Mouse (Mus musculus) ES-Bruce4 (cell line): Measurements from ENCODE around the gene Timm8a2. TPM values are rescaled to one million over a fixed set of nuclear protein-coding genes. Genes with fewer than 3 reads are reported as not detected.

Experiments
- H3K27ac ChIP-seq: 2 replicates; pipeline ENCODE4 v1.5.1; 2012; ENCODE audit warnings: low read length, inconsistent platforms; ENCODE audit not compliant: insufficient read depth
- H3K27me3 ChIP-seq: 2 replicates; pipeline ENCODE4 v1.6.1; 2012; ENCODE audit warnings: mild to moderate bottlenecking, low read length, inconsistent platforms; ENCODE audit not compliant: control insufficient read depth, poor library complexity, insufficient read depth, severe bottlenecking
- H3K36me3 ChIP-seq: 2 replicates; pipeline ENCODE4 v1.6.1; 2012; ENCODE audit warnings: inconsistent platforms, mild to moderate bottlenecking, low read length, moderate library complexity; ENCODE audit not compliant: control insufficient read depth, poor library complexity, insufficient read depth, severe bottlenecking
- H3K4me1 ChIP-seq: one replicate; pipeline ENCODE4 v1.8.1; 2011; ENCODE audit warnings: low read length; ENCODE audit not compliant: control insufficient read depth, insufficient read depth
- H3K4me3 ChIP-seq: 2 replicates; pipeline ENCODE4 v1.5.1; 2011; ENCODE audit warnings: low read depth, mild to moderate bottlenecking, low read length
- H3K9ac ChIP-seq: 2 replicates; pipeline ENCODE4 v1.6.1; 2012; ENCODE audit warnings: low read depth, mild to moderate bottlenecking, inconsistent platforms; ENCODE audit not compliant: poor library complexity, severe bottlenecking
- H3K9me3 ChIP-seq: replicated peaks from 2 replicates; pipeline ENCODE4 v1.6.1; 2012; ENCODE audit warnings: mild to moderate bottlenecking, low read length, inconsistent platforms; ENCODE audit not compliant: control insufficient read depth, poor library complexity, insufficient read depth, severe bottlenecking
- CTCF ChIP-seq: IDR thresholded peaks from one replicate; pipeline ENCODE4 v1.8.1; 2011; ENCODE audit warnings: low read depth, low read length
- EP300 ChIP-seq: IDR thresholded peaks from 2 replicates; pipeline ENCODE4 v1.6.1; 2011; ENCODE audit warnings: low read depth, low read length; ENCODE audit not compliant: insufficient read depth
- POLR2A ChIP-seq: IDR thresholded peaks from one replicate; pipeline ENCODE4 v1.8.1; 2011; ENCODE audit warnings: low read length; ENCODE audit not compliant: insufficient read depth
- polyA plus RNA-seq: library from polyadenylated mRNA; stranded (reverse); fragments of >200 nt; gene quantifications from 2 replicates; pipeline ENCODE4 v1.2.4, GENCODE M21; 2011; ENCODE audit warnings: low read depth; ENCODE audit not compliant: missing spikeins, insufficient read depth, insufficient read length

Gene Timm8a2
- polyA plus RNA-seq, 1 experiment = not detected

DNA sequence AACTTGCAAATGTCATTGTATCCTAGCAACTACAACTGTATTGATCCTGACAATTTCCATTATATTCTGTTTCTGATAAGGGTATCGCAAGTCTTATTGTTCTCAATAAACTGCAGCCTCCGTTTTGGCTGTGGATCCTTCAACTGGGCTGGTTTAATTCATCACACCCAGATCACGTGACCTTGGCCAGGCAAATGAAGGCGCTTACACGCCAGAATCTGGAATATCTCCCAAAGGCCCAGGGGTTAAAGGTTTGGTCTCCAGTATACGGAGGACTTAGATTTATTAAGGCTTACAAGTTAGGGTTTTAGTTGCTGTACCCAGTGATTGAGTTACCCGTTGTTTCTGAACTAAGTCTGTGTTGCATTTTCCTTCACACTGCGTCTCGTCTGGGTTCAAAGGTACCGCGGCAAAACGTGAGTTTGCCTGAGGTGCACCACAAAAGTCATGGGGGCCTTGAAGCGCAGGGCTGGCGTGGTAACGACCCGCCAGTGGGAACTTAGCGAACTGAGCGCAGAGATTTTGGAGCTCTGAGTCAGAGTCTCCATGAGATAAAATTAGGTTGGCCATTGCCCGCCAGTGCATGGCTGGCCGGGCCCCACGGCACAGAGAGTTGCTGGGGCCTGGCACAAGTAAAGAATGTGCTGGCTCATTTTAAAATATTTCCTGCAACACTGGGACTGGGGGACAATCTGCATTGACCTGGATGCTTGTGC, 41.2 kb downstream of the Timm8a2 start:
- Histone ChIP-seq H3K4me3 (peak overlapping the region; percentile 58), H3K36me3 (no peaks in the 10 kb centered on the region), H3K4me1 (no peaks in the 10 kb centered on the region), H3K9ac (peak overlapping the region; percentile 41), H3K27me3 (no peaks in the 10 kb centered on the region), H3K9me3 (no peaks in the 10 kb centered on the region), H3K27ac (no peak overlapping the region)
- TF ChIP-seq POLR2A (no peak), CTCF (no peak), EP300 (no peak)

DNA sequence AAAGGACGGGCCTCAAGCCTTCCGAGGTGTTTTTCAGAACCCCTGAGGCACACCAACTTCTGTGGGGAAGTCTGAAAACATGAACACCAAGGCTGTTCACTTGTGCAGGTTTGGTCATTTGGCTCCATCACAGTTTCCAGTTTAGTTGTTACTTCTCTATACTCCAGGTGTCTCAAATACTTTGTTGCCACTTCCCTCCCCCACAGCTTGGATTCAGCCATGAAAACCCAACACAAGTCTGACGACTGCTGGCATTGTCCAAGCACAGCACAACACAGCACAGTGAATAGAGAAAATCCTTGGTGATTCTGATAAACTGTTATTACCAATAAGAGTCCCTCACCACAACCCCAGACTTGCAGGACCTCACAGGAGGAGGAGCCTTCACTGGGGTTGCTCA, 42.5 kb downstream of the Timm8a2 start:
- H3K4me3 ChIP-seq = no peak overlapping the region

DNA sequence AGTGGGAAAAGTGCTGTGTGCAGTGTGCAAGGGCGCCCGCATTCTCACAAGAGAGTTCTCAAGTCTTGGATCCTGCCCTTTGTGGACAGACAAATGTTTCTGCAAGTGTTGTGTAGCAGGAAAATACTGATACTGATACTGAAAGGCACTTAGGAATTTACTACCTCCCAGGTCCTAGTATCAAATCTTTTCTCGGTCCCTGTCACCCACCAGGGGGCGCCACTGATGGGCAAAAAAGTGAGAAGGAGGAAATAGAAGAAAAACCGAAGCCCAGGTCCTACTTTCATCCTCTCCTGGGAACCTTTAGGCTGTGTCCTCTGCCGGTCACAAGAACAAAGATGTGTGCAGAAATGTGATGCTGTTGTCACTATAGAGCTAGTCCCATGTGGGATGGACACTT, 45.0 kb downstream of the Timm8a2 start:
- no peaks in the 10 kb centered on the region for H3K27me3 ChIP-seq
- no peak overlapping the region for H3K27ac ChIP-seq
- H3K9me3 ChIP-seq = no peaks in the 10 kb centered on the region
- H3K4me1 ChIP-seq = no peaks in the 10 kb centered on the region
- no peaks in the 10 kb centered on the region for H3K36me3 ChIP-seq
- no peak overlapping the region for H3K9ac ChIP-seq
- peak; percentile 63 for TF ChIP-seq CTCF
- TF ChIP-seq POLR2A = no peak
- no peak overlapping the region for H3K4me3 ChIP-seq

More for the DNA sequence above, 42.5 kb downstream of the Timm8a2 start:
- TF ChIP-seq EP300 (no peak), CTCF (no peak), POLR2A (no peak)
- Histone ChIP-seq H3K27me3 (no peaks in the 10 kb centered on the region), H3K9me3 (no peaks in the 10 kb centered on the region), H3K4me1 (no peaks in the 10 kb centered on the region), H3K27ac (no peak overlapping the region), H3K9ac (no peak overlapping the region), H3K36me3 (no peaks in the 10 kb centered on the region)

DNA sequence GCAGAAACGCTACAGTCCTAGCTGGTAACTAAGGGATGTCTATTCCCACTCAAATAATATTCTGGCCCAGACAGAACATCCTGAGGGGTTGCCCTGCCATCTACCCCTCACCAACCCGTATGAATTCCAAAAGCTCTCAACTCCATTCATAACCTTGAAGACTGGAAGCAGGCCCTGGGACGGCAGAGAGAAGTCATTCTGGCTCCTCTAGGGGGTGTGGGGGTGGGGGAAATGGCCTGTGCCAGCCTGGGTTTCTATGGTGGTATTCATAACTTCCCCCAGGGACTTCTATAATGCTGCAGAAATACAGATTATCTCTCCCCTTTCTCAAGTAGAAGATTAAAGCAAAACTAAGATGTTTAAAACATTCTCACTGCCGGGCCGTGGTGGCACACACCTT, 45.4 kb downstream of the Timm8a2 start:
- no peaks in the 10 kb centered on the region for H3K4me1 ChIP-seq
- H3K9ac ChIP-seq = no peak overlapping the region
- TF ChIP-seq CTCF (no peak), EP300 (no peak), POLR2A (no peak)
- H3K27ac ChIP-seq = no peak overlapping the region
- no peaks in the 10 kb centered on the region for H3K27me3 ChIP-seq
- H3K4me3 ChIP-seq = no peak overlapping the region
- H3K36me3 ChIP-seq = no peaks in the 10 kb centered on the region
- no peaks in the 10 kb centered on the region for H3K9me3 ChIP-seq

DNA sequence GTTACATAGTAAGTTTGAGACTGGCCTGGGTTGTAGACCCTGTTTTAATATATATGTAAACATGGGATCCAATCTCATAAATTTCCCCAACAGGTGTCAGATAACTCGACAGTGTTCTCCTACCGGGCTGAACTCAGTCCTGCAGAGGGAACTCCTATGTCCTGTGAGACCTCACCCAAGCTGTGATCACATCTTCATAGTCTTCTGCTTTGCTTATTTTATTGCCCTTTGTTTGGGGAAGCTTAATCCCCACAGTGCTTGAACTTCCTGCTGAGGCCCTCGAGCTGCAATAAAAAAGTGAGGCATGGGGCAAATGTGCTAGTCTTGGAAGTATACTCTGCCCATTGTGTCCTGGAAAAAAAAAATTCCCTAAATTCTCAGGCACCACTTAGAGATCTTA, 46.8 kb downstream of the Timm8a2 start:
- no peak overlapping the region for H3K4me3 ChIP-seq
- H3K9me3 ChIP-seq = no peaks in the 10 kb centered on the region; the same call in 1 of the 2 replicates
- no peaks in the 10 kb centered on the region for H3K27me3 ChIP-seq
- no peaks in the 10 kb centered on the region for H3K36me3 ChIP-seq
- no peak overlapping the region for H3K9ac ChIP-seq
- no peaks in the 10 kb centered on the region for H3K4me1 ChIP-seq
- no peak for TF ChIP-seq EP300
- TF ChIP-seq POLR2A = no peak
- TF ChIP-seq CTCF = no peak
- H3K27ac ChIP-seq = no peak overlapping the region

DNA sequence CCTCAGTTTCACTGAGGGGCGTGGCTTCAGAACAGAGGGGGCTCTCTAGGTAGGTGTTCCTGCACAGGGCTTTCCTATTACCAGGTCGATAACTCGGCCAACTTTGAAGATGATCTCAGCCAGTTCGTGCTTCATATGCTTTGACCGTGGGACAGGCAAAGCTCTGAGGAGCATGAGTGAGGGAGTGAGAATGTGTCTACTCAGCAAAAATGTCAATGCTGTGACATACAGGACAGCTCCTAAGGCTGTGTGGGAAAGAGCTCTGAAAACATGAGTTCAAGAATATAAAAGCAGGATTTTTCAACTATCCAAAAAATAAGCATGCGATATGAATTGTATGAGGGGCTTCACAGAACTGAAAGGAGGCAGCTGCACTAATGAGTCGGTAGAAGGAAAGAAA, 49.0 kb downstream of the Timm8a2 start:
- H3K9ac ChIP-seq = no peak overlapping the region
- H3K4me3 ChIP-seq = no peak overlapping the region

More for the DNA sequence above, 49.0 kb downstream of the Timm8a2 start:
- H3K4me1 ChIP-seq = no peaks in the 10 kb centered on the region
- no peaks in the 10 kb centered on the region for H3K36me3 ChIP-seq
- H3K27ac ChIP-seq = no peak overlapping the region
- H3K27me3 ChIP-seq = no peaks in the 10 kb centered on the region
- TF ChIP-seq CTCF = no peak
- no peak for TF ChIP-seq POLR2A
- no peak for TF ChIP-seq EP300
- no peaks in the 10 kb centered on the region; the same call in 1 of the 2 replicates for H3K9me3 ChIP-seq
